Mouse (Mus musculus) fibroblast of lung, adult 2 months (primary cell): ENCODE measurements around the gene Golt1a.
"Not testable (repeated sequence)": the region's sequence is repeated elsewhere in the genome, so short reads cannot be mapped to it uniquely, and the experiment has no call there.

Source experiments
- DNase-seq: peaks from one replicate; pipeline ENCODE4 v3.0.0-alpha.2; 2011; ENCODE audit warnings: low read depth

Gene Golt1a

DNA sequence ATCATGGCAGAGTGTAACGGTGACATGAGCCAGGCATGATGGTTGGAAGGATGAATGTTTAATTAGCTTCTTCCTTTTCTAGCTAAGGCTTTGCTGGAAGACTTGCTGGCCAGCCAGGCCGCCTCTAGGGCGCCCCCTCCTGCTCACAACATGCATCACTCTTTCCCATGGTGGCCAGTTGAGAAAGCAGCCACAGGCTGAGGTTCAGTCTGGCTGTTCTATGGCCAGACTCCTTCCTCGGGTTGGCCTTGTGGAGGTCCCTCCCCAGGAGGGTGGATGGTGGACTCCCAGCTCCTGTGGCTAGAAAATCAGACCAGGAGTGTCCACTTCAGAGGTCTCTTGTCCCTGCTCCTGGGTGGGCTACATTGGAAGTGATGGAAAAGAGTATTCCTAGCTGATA lies 2.8 kb upstream of the Golt1a start:
- DNase-seq: peak; percentile 43

GRCm38 (mm10) chr1:133307318-133307717 lies 2.3 kb upstream of the Golt1a start:
- DNase-seq: no peak

DNA sequence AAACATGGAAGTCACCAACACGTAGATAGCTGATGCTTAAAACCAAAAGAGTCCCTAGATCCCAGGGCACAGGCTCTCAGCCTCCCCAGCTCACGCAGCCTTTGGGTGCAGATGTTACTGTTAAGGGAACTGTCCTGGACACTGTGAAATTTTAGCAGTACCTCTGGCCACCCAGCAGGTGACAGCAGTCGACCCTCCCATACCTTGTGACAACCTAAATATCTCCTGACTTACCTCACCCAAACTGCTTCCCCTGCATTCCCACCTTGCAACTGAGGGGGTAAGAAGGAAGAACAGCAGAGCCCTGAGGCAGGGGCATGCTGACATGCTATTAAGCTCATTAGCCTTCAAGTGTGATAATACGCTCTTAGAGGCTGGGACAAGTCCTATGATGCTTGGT lies 1.6 kb downstream of the Golt1a start:
- no peak for DNase-seq

- DNase-seq: no peak
Observed at GRCm38 (mm10) chr1:133311946-133312345, 2.3 kb downstream of the Golt1a start.

- no peak for DNase-seq
Observed at GRCm38 (mm10) chr1:133314364-133314763, 4.8 kb downstream of the Golt1a start.

DNA sequence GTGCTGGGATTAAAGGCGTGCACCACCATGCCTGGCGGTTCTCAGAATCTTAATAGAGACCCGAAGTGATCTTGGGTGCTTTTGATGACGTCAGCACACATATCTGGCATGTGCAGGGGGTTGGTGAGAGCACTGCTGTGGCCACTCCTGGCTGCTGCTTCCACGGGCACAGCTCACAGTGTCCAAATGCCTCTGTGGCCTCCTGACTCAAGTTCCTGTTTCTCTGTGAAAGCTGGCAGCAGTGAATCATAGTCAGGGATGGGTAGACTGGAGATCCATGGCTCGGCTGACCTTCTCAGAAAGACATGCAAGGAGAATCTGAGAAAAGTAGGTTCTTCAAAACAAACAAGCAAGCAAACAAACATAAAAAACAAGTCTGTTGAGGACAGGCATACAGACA lies 6.2 kb downstream of the Golt1a start:
- no peak for DNase-seq

GRCm38 (mm10) chr1:133316577-133316976 lies 7.0 kb downstream of the Golt1a start:
- no peak for DNase-seq

GRCm38 (mm10) chr1:133317149-133317548 lies 7.5 kb downstream of the Golt1a start:
- no peak for DNase-seq

DNA sequence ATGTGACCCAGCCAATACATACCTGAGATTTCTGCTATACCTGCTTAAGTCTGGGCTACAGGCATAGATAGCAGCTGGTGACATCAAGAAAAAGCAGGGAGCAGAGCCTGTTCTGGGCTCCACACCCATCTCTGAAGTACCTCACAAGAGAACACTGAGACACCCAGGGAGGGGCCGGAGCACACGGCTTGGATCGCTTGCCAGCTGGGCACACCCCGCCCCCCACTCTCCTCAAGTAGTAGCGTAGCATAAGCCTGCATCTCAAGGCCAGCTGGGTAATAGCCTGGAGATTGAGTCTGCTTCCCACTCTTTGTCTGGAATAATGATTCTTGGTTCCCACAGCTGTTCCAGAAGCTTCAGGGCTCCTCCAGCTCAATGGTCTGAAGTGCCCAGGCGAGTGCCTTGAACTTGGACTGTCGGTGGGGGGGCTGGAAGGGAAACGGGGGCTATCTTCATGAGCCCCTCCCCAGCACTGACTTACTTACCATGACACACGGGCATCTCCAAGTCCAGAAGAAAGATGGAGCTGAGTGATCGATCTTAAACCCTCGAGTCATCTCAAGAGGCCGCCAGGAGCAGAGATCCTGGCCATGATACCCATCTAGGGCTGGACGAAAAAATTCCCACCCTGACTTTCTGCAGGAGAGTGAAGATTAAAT lies 11.8 kb downstream of the Golt1a start, which contains the start of gene Kiss1:
Gene Kiss1, plus strand, starts transcription at position 609 of the 659 bp plus-strand sequence.
- DNase-seq: no peak

DNA sequence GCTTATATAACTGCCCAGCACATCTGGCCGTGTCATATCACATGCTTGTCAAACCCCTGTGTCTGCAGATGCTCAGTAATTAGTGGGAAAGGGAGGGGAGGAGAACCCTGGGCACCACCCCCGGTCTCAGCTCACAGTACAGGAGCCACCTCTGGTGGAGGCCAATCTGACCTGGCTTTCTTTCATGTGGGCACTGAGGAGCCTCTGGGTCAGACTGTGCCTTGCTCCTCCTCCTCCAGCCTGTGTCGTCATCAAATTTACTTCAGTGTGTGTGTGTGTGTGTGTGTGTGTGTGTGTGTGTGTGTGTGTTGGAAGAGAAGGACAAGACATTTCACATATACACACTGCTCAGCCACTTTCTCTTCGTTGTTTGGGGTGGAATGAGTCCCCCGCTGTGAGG lies 13.7 kb downstream of the Golt1a start:
- no peak for DNase-seq

DNA sequence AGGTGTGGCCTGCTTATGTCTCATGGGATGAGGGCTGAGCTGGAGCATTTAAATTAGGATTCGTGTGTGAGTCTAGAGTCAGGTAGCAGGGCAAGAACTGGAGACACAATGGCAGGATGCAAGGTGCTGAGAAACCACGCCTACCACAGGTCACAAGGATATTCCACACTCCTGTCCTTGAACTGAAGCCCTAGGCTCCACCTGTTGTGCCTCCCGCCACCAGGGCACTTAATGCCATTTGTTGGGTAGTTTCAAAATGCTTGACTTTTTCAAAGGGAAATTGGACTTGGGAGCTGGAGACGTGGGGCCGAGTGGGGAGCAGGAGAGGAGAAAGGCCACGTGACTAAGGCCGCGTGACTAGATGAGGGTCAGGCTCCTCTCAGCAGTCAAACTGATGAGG lies 16.4 kb downstream of the Golt1a start:
- DNase-seq: no peak

- no peak for DNase-seq
Observed at GRCm38 (mm10) chr1:133327094-133327493, 17.5 kb downstream of the Golt1a start.

- DNase-seq: no peak
Observed at GRCm38 (mm10) chr1:133328299-133328795, 18.7 kb downstream of the Golt1a start.

GRCm38 (mm10) chr1:133328896-133329637 lies 19.5 kb downstream of the Golt1a start:
- no peak for DNase-seq

DNA sequence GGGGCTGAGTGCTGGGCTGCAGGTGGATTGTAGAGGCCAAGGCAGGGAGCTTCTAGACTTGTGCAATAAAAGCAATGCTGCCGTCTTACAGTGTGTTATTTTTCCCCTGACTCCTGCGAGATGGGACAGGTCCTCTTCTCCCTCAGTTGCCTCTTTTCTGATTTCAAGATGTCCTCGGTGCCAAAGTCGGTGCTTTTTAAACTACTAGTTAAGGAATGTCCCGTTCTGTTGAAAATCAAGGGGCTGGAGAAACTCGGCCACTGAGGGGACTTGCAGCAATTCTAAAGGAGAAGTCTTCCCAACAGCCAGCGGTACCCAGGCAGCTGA lies 20.0 kb downstream of the Golt1a start:
- no peak for DNase-seq

DNA sequence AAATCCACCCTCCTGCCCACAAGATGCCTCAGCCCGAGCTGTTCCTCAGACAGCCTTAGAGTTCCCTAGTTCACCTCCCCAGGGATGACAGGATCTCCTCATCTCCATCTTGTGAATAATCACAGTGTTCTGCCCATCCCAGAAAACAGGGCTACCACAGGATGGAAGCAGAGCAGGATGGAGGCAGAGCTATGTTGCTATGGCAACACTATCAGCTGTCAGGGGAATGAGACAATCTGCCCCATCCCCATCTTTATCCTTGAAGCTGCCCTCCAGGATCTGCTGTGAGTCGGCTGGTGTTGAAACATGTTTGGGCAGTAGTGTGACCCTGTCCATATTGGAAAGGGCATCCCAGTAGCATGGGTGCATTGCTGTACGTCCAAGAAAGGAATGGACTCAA lies 21.5 kb downstream of the Golt1a start:
- DNase-seq: no peak

DNA sequence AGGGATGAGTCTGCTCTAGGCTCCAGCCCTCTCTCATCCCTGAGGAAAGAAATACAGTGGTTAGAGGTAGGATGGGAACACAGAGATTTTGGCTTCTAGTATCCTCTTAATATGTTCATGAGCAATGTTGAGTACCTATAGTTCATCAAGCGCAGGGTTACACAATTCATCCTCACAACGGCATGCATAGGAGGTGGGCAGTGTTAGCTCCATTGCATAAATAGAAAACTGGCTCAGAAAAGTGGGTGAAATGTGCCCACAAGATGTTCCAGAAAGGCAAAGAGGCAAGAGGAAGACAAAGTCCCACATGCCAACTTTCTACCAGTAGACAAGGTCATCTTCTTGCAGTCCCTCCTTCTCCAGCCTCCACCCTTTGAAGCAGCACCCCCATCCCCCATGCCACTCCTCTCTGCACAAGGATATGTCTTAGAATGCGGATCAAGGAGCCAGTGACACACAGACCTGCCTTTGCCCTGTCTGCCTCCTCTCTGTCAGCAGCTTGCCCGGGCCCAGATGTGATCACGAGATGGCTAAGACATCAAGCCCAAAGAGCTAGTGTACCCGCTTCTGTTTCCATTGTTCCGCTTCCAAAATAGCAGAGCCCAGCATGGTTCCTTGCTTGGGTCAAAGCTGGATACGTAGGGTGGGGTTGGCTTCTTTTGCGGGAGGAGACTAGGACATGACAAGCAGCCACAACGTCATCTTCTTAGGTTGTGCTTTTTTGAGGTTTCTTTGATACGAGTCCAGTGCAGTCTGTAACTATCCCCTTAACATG lies 23.2 kb downstream of the Golt1a start:
- no peak for DNase-seq

DNA sequence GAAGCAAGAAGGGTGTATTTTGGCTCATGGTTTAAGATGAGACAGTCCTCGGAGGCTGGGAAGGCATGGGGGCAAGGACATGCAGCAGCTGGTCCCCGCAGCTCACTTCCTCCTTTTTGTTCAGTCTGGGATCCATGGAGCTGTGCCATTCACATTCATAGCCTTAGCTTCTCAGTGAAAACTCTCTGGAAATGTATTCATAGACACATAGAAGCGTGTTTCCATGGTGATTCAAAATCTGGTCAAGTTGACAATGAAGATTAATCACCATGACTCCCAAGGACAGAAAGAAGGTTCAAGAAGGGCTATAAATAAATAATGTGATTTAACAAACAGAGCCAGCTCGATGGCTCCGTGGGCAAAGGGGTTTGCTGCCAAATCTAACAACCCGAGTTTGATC lies 24.3 kb downstream of the Golt1a start:
- no peak for DNase-seq

DNA sequence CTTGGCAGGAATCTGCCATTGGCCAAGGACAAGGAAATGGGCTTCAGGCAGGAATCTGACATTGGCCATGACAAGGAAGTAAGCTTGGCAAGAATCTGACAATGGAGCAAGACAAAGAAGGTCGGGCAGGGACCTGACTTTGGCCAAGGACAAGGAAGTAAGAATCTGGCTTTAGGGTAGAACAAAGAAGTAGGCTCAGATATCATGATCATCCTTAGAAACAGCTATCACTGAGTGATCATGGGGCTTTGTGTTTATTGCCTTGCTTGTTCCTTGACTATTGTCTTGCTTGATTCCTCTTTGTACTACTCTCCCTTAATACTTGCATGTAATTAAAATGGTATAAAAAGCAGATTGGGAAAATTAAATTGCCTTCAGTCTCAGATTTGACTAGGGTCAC lies 30.8 kb downstream of the Golt1a start:
- not testable (repeated sequence) for DNase-seq

- DNase-seq: no peak
Observed at GRCm38 (mm10) chr1:133344357-133344756, 34.8 kb downstream of the Golt1a start.

DNA sequence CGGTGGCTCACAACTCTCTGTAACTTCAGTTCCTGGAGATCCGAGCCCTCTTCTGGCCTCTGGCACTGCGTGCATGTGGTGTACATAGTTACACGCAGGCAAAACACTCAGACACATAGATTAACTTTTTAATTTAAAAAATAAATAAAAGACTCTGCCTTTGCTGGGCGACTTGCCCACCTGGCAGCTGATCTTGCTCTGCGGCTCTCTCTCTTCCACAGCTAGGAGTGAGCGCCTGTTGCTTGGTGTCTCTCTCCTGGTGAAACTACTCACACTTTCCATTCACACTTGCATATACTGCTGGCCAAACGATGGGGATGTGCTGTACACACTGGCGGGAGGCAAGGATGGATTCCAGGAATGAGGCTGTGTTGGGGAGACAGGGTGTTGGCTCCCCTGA lies 36.9 kb downstream of the Golt1a start:
- DNase-seq: no peak

DNA sequence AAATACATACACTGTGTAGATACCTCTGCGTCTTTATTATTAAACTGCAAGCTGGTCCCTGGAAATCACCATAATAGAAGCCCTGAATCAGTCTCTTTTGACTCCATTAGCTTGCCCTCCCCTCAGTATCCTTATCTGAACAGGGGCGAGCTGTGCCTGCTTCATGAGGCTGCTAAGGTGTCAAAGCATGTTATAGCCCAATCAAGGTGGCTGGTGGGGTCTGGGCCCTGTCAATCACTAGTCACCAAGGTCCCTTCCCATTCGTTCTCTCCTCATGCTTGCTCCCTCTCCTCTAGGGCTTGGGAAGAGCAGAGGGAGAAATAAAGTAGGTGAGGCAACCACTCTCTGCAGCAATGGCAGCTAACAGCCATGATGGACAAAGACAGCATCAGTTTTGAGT lies 37.6 kb downstream of the Golt1a start:
- no peak for DNase-seq
